Mouse (Mus musculus) T-cell, adult 66 days (primary cell): ENCODE data around the gene Olfr622. TPM values are rescaled to one million over a fixed set of nuclear protein-coding genes. Genes with fewer than 3 reads are reported as not detected.

Experiments used
- total RNA-seq, 2 experiments: library from RNA; stranded (reverse); gene quantifications; 3 replicates in 1 of 2; 4 replicates in 1 of 2; pipeline ENCODE4 v1.2.4; 2023

Olfr622 gene
- total RNA-seq = not detected

DNA sequence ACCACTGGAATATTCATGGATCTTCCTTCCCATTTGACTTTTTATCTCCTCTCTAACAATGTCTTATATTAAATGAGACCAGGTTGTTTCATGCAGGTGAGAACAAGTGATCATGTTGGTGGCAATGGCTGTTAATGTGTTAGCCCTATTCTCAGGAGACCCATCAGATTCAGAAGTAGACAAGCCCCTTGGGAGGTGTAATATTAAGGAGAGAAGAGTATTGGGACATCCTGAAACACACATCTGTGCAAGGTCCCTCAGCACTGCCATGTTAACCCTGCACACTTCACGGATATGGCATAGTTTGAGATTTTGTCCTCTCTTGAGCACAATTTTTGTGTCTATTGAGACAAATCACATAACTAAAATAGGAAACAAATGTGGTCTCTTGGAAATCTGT, at the start of gene Olfr622:
Gene Olfr622, minus strand, starts transcription at position 101 of the 400 bp plus-strand sequence.

DNA sequence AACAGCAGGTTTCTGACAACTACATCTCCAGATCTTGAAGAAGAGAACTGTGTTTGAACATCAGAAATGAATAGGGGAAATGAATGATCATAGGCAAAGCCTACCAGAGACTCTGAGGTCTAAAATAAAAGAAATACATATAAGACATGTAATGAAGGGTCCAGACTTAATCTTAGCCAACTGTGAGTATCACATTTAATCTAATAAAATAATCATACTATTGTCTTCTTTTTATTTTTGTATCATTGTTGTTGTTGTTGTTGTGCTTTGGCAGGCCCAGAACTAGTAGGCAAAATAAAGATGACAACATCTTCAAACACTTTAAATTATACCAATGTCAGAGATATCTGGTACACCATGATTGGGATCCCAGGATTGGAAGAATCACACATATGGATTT, 39.9 kb upstream of the Olfr622 start, which contains the start of gene Olfr625-ps1:
Gene Olfr625-ps1, plus strand, starts transcription at position 301 of the 400 bp plus-strand sequence.

DNA sequence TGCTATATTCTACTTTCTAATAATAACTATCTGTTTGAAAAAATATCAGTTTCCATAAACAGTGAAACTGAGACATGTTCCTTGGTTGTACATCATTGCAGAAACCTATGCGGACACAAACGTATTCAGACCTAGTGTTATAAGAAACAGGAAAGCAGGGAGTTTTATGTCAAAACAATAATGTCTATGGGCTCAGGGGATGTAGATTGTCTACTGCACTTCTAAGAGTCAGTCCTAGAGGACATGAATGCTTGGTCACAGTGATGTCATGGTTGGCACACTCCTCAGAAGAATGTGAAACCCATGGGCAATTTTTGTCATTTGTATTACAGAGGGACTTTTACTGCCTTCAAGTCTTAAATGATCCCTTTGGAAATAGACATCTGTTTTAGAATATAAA, 28.6 kb upstream of the Olfr622 start, which contains the start of gene Olfr624:
Gene Olfr624, minus strand, starts transcription at position 101 of the 400 bp plus-strand sequence.

DNA sequence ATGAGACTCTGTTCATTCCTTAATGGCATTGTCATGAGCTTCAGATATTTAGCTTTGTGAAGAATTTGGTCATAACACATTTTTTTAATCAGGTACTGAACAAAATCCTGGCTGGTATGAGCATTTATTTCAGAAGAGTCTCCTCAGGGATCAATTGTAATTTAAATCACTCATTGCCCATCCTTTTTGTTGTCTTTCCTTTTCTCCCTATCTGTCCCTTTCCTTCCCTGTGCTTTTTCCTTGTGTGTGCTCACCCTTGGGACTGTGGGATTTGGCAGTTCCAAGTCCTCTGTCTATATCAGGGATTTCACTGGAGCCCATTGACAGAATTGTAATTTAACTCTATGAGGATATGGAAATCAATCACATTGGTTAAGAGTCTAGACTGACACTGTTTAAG, 21.1 kb upstream of the Olfr622 start, which contains the start of gene Olfr623:
Gene Olfr623, minus strand, starts transcription at position 101 of the 400 bp plus-strand sequence.

DNA sequence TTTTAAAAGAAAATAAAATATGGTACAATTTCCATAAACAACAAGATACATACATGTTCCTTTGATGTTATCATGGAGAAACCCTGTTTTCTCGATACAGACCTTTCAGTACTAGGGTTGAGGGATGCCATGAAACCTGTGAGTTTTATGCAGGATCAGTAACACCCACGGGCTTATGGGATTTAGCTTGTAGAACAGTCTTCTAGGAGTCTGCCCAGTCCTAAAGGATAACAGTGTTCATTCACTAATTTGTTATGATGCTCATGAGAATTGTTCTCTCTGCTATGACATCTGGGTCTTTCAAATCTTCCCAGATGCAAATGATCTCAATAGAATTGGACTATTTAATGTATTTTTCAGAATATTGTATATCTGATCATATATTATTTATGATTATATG, 30.1 kb downstream of the Olfr622 start, which contains the start of gene Olfr620:
Gene Olfr620, minus strand, starts transcription at position 101 of the 400 bp plus-strand sequence.

DNA sequence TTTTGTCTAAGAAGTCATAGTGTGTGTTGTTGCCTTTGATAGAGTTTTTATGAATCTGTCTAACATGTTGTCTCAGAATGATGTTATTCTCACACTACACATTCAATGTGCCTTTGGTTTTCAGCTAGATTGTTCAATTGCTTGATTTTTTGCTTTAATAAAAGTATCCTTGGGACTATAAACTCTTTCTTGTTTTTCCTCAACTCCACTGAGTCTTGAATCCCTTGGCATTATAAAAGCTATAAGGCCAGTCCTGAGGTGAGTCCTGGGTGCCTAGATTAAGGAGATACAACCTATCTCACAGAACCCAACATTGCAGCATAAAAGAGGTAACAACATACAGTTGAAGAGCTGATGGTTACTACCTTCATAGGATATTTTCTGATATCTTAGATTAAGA, 42.2 kb downstream of the Olfr622 start, which contains the start of gene Olfr619:
Gene Olfr619, plus strand, starts transcription at position 301 of the 400 bp plus-strand sequence.

DNA sequence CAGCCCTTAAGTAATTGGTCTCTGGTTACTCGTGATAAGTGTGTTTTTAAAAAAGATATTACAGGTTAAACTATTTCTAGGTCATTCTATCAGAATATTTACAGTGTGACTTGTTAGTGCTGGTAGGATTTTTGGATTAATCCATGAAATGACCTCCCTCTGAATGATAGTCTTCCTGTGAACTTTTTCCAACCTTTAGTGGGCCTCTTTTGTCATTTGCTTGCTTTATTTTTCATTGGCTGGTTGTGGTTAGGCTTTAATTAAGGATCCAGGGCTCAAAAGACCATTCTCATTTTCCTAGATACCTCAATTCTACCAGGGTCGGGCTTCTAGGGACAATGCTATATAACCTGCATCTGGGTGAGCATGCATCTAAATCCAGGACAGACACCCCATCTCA, 52.7 kb downstream of the Olfr622 start, which contains the start of gene Olfr618:
Gene Olfr618, plus strand, starts transcription at position 301 of the 400 bp plus-strand sequence.

Other genes with a start within 250 kb of the Olfr622 start
- gene Usp17lc, start 227.6 kb downstream of the Olfr622 start, total RNA-seq = not detected
- not detected for gene Olfr605, start 197.3 kb downstream of the Olfr622 start, total RNA-seq
- gene Olfr606, start 193.7 kb downstream of the Olfr622 start, total RNA-seq = not detected
- gene Olfr607, start 178.6 kb downstream of the Olfr622 start, total RNA-seq = not detected
- gene Olfr608, start 172.8 kb downstream of the Olfr622 start, total RNA-seq = not detected
- gene Olfr609, start 144.6 kb downstream of the Olfr622 start, total RNA-seq = not detected
- not detected for gene Olfr610, start 130.6 kb downstream of the Olfr622 start, total RNA-seq
- gene Olfr611, start 121.9 kb downstream of the Olfr622 start, total RNA-seq = not detected
- not detected for gene Olfr612, start 100.0 kb downstream of the Olfr622 start, total RNA-seq
- not detected for gene Olfr613, start 94.6 kb downstream of the Olfr622 start, total RNA-seq
- gene Olfr615, start 86.6 kb downstream of the Olfr622 start, total RNA-seq = not detected
- not detected for gene Olfr616, start 73.6 kb downstream of the Olfr622 start, total RNA-seq
- not detected for gene Olfr617, start 69.6 kb downstream of the Olfr622 start, total RNA-seq
- gene Olfr618, start 52.6 kb downstream of the Olfr622 start, total RNA-seq = not detected
- gene Olfr619, start 42.1 kb downstream of the Olfr622 start, total RNA-seq = not detected
- gene Olfr620, start 30.2 kb downstream of the Olfr622 start, total RNA-seq = not detected
- gene Olfr623, start 21.0 kb upstream of the Olfr622 start, total RNA-seq = not detected
- gene Olfr624, start 28.5 kb upstream of the Olfr622 start, total RNA-seq = not detected
- not detected for gene Olfr625-ps1, start 40.0 kb upstream of the Olfr622 start, total RNA-seq
- not detected for gene Olfr243, start 72.0 kb upstream of the Olfr622 start, total RNA-seq
- gene Olfr628, start 87.7 kb upstream of the Olfr622 start, total RNA-seq = not detected
- not detected for gene Olfr629, start 102.2 kb upstream of the Olfr622 start, total RNA-seq
- not detected for gene Olfr630, start 114.6 kb upstream of the Olfr622 start, total RNA-seq
- gene Olfr69, start 128.9 kb upstream of the Olfr622 start, total RNA-seq = not detected
- not detected for gene Olfr68, start 137.0 kb upstream of the Olfr622 start, total RNA-seq
- not detected for gene Olfr67, start 149.1 kb upstream of the Olfr622 start, total RNA-seq
- gene Hbb-bt, start 171.3 kb upstream of the Olfr622 start, total RNA-seq = 1 to 10 TPM; 2.3 to 5.7 TPM
- 10 to 100 TPM; 12.5 to 53.2 TPM for gene Hbb-bs, start 185.4 kb upstream of the Olfr622 start, total RNA-seq
- gene Hbb-bh2, start 197.8 kb upstream of the Olfr622 start, total RNA-seq = not detected
- not detected for gene Hbb-bh1, start 200.5 kb upstream of the Olfr622 start, total RNA-seq
- gene Hbb-y, start 210.5 kb upstream of the Olfr622 start, total RNA-seq = not detected
- not detected for gene Olfr66, start 243.6 kb upstream of the Olfr622 start, total RNA-seq